In genomic region chr4:129461183-129461960, GRCm38 (mm10) we compare ENCODE assay signal across 8 mouse cellular contexts. TPM values are rescaled to one million over a fixed set of nuclear protein-coding genes. Genes with fewer than 3 reads are reported as not detected.
DNase-seq lines count a peak whose midpoint lies in the region; ATAC-seq lines count a peak whose summit lies in the region.

Gene Bsdc1, plus strand, starts transcription at chr4:129461581.

- intact Hi-C loops in gastrocnemius, postnatal 14 days (cut with DNase I; ENCODE audit: low total_unique reads), result no loop called here
- intact Hi-C loops in left cerebral cortex, postnatal 10 days (cut with DNase I), result no loop called here

- peak; percentile 98 for ATAC-seq in inflammation-experienced regulatory T-cells, adult 6 months
- peak; percentile 86 for ATAC-seq in megakaryocyte-erythroid progenitor cell, adult 5-6 weeks (replicated peaks; ENCODE audit: low FRiP score, low TSS enrichment, poor library complexity, severe bottlenecking)

- peak; percentile 100 for DNase-seq in adrenal gland, adult (ENCODE audit: inconsistent age in 2 of 2, low spot score in 1 of 2)
- peak; percentile 100 for DNase-seq in embryo, embryonic 10.5 days (ENCODE audit: low spot score)
- peak; percentile 99 for DNase-seq in gastrocnemius, postnatal 14 days
- peak; percentile 99 to 100 for DNase-seq in left cerebral cortex, postnatal 10 days (ENCODE audit: extremely low spot score in 1 of 2, low spot score in 2 of 2)
- peak; percentile 98 for DNase-seq in right cerebral cortex, postnatal 25 days
- DNase-seq in urinary bladder, postnatal 4 days (ENCODE audit: low spot score in 2 of 2), result peak; percentile 99

RNA-seq across cellular contexts. Expression of gene Bsdc1, which starts in this region (rescaled TPM):
- 10 to 100 TPM; 22.2 to 32.6 TPM for total RNA-seq in gastrocnemius, postnatal 14 days (2021)
- polyA plus RNA-seq in inflammation-experienced regulatory T-cells, adult 6 months (2017; shearing (Covaris generic)), result 10 to 100 TPM; 20.2 to 33.8 (median 28.8) TPM
- 10 to 100 TPM; 40.8 to 46.6 TPM for total RNA-seq in left cerebral cortex, postnatal 10 days (2021)
- total RNA-seq in megakaryocyte-erythroid progenitor cell, adult 5-6 weeks (2014; fragmentation: Nextera tagmentation), result 36.1 and 36.3 TPM in 2 replicates
- total RNA-seq in megakaryocyte-erythroid progenitor cell, adult 5-6 weeks (2017), result 31.3 and 52.3 TPM in 2 replicates

Comparison
In these comparisons a context has a peak if more than half of its experiments do, and no peak if none do; other contexts are left out.
1. Peak in every context shown above with its lines: DNase-seq and ATAC-seq.